Mouse (Mus musculus): ENCODE measurements at regions not wholly inside any gene's neighbourhood (a gene's known extent, or its start where the extent isn't known, plus 50 kb on each side); places are given as distances from the start of the nearest gene placed in this dataset.

DNA sequence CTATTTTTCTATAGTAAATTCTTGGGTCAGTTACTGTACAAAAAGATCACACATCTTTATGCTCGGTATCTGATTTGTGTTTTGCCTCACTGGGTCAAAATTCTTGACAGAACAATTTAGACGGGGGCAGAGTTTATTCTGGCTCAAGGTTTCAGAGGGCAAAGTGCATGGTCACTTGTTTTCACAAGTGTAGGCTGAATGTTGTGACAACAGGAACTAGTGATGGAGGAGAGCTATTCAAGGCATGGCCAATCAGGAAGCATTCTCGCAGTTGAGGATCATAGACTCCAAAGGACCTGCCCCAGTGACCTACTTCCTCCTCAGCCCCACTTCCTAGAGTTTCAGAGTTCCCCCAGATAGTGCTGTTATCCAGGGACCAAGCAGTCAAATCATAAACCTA lies 639.1 kb downstream of the Sox6 start:
- H3K4me1 ChIP-seq (ENCODE audit: control insufficient read depth, insufficient read depth, low read length) = no peaks in the 10 kb centered on the region
- WGBS = 84% methylated on average over 3 of the region's 3 CpGs
- no peak for DNase-seq
- H3K4me3 ChIP-seq (replicated peaks; ENCODE audit: insufficient read depth, low read depth, low read length) = no peak overlapping the region
- no peak overlapping the region for H3K27ac ChIP-seq (ENCODE audit: insufficient read depth, low read length)
- TF ChIP-seq CTCF (IDR thresholded peaks at IDR 0.05; ENCODE audit: borderline replicate concordance, insufficient read depth, low read depth, low read length) (no peak), POLR2A (IDR thresholded peaks at IDR 0.05; ENCODE audit: borderline replicate concordance, insufficient read depth, low read length) (no peak)
- no peaks in the 10 kb centered on the region for H3K27me3 ChIP-seq (ENCODE audit: control insufficient read depth, insufficient read depth, low read length)

GRCm38 (mm10) chr7:115407889-115408288 lies 630.7 kb downstream of the Sox6 start:
- WGBS = 65% methylated on average over 3 of the region's 3 CpGs
- H3K4me3 ChIP-seq (replicated peaks; ENCODE audit: insufficient read depth, low read depth, low read length) = no peak overlapping the region
- no peaks in the 10 kb centered on the region for H3K4me1 ChIP-seq (ENCODE audit: control insufficient read depth, insufficient read depth, low read length)
- TF ChIP-seq POLR2A (IDR thresholded peaks at IDR 0.05; ENCODE audit: borderline replicate concordance, insufficient read depth, low read length) (no peak), CTCF (IDR thresholded peaks at IDR 0.05; ENCODE audit: borderline replicate concordance, insufficient read depth, low read depth, low read length) (no peak)
- H3K27me3 ChIP-seq (ENCODE audit: control insufficient read depth, insufficient read depth, low read length) = no peaks in the 10 kb centered on the region
- H3K27ac ChIP-seq (ENCODE audit: insufficient read depth, low read length) = no peak overlapping the region
- DNase-seq = no peak

DNA sequence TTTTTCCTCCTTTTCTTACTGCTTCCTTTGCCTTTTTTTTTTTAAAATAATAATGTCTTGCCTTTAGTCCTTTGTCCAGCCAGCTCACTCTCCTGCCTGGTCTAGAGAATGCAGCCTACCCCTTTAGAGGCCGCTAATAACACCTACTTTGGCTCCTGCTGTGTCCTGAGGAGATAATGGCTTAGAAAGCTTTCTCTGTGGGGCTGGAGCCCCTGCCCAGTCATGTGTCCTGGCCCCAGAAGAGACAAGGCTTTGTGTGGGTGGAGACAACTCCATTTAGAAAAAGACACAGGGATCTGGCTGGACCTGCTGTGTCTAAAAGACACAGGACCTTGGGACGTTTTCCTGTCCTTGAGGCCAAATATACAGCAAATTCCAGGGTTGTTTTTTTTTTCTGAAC lies 629.7 kb downstream of the Sox6 start:
- no peak overlapping the region for H3K27ac ChIP-seq (ENCODE audit: insufficient read depth, low read length)
- no peaks in the 10 kb centered on the region for H3K4me1 ChIP-seq (ENCODE audit: control insufficient read depth, insufficient read depth, low read length)
- no peak for DNase-seq
- H3K27me3 ChIP-seq (ENCODE audit: control insufficient read depth, insufficient read depth, low read length) = no peaks in the 10 kb centered on the region
- 55% methylated on average over 2 of the region's 2 CpGs for WGBS
- TF ChIP-seq CTCF (IDR thresholded peaks at IDR 0.05; ENCODE audit: borderline replicate concordance, insufficient read depth, low read depth, low read length) (no peak), POLR2A (IDR thresholded peaks at IDR 0.05; ENCODE audit: borderline replicate concordance, insufficient read depth, low read length) (no peak)
- no peak overlapping the region for H3K4me3 ChIP-seq (replicated peaks; ENCODE audit: insufficient read depth, low read depth, low read length)

GRCm38 (mm10) chr7:115410501-115411230 lies 627.9 kb downstream of the Sox6 start:
- Histone ChIP-seq H3K27ac (ENCODE audit: insufficient read depth, low read length) (no peak overlapping the region), H3K4me1 (ENCODE audit: control insufficient read depth, insufficient read depth, low read length) (no peaks in the 10 kb centered on the region), H3K27me3 (ENCODE audit: control insufficient read depth, insufficient read depth, low read length) (no peaks in the 10 kb centered on the region), H3K4me3 (replicated peaks; ENCODE audit: insufficient read depth, low read depth, low read length) (no peak overlapping the region)
- 43% methylated on average over 17 of the region's 17 CpGs for WGBS
- DNase-seq = no peak
- TF ChIP-seq POLR2A (IDR thresholded peaks at IDR 0.05; ENCODE audit: borderline replicate concordance, insufficient read depth, low read length) (no peak), CTCF (IDR thresholded peaks at IDR 0.05; ENCODE audit: borderline replicate concordance, insufficient read depth, low read depth, low read length) (no peak)

DNA sequence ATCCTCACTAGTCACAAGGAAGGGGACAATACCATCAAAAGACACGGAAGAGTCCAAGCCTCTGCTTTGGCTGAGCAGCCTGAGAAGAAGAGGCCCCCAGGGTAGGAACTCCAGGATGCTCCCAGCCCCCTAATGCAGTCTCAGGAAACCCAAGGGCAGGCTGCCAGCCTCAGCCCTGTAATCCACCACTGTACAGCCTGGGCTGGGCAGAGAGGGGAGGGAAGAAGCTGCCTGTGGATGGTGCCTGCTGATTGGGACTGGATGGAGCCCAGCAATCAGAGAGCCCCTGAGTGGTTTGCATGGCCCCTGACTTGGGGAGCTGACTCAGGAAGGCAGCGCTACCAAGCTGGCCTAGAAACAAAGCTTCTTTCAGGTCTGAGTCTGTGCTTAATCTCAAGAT lies 627.1 kb downstream of the Sox6 start:
- TF ChIP-seq CTCF (IDR thresholded peaks at IDR 0.05; ENCODE audit: borderline replicate concordance, insufficient read depth, low read depth, low read length) = no peak
- H3K4me3 ChIP-seq (replicated peaks; ENCODE audit: insufficient read depth, low read depth, low read length) = no peak overlapping the region
- WGBS = 47% methylated on average over 2 of the region's 2 CpGs

GRCm38 (mm10) chr7:115415147-115415561 lies 623.4 kb downstream of the Sox6 start:
- no peak overlapping the region for H3K27ac ChIP-seq (ENCODE audit: insufficient read depth, low read length)
- no peak overlapping the region for H3K4me3 ChIP-seq (replicated peaks; ENCODE audit: insufficient read depth, low read depth, low read length)
- 33% methylated on average over 5 of the region's 5 CpGs for WGBS
- DNase-seq = no peak
- TF ChIP-seq POLR2A (IDR thresholded peaks at IDR 0.05; ENCODE audit: borderline replicate concordance, insufficient read depth, low read length) = no peak
- TF ChIP-seq CTCF (IDR thresholded peaks at IDR 0.05; ENCODE audit: borderline replicate concordance, insufficient read depth, low read depth, low read length) = no peak
- H3K27me3 ChIP-seq (ENCODE audit: control insufficient read depth, insufficient read depth, low read length) = no peaks in the 10 kb centered on the region
- no peaks in the 10 kb centered on the region for H3K4me1 ChIP-seq (ENCODE audit: control insufficient read depth, insufficient read depth, low read length)

More for the DNA sequence above, 627.1 kb downstream of the Sox6 start:
- Histone ChIP-seq H3K27me3 (ENCODE audit: control insufficient read depth, insufficient read depth, low read length) (no peaks in the 10 kb centered on the region), H3K27ac (ENCODE audit: insufficient read depth, low read length) (no peak overlapping the region), H3K4me1 (ENCODE audit: control insufficient read depth, insufficient read depth, low read length) (no peaks in the 10 kb centered on the region)
- DNase-seq = peak in 1 of 2 experiments; percentile 3

Data from cerebellum, adult 2 months (tissue).